Mouse (Mus musculus): ENCODE measurements at regions not wholly inside any gene's neighbourhood (a gene's known extent, or its start where the extent isn't known, plus 50 kb on each side); places are given as distances from the start of the nearest gene placed in this dataset.

- no peak for ATAC-seq
Measured at GRCm38 (mm10) chr14:76868131-76868530, 168.4 kb upstream of the Ccdc122 start.

GRCm38 (mm10) chr14:76864664-76865063 is 171.9 kb upstream of the Ccdc122 start:
- no peak for ATAC-seq

- no peak for ATAC-seq
Measured at GRCm38 (mm10) chr14:76863035-76863706, 173.4 kb upstream of the Ccdc122 start.

GRCm38 (mm10) chr14:76858396-76858795 is 178.2 kb upstream of the Ccdc122 start:
- ATAC-seq, result no peak

- ATAC-seq, result no peak
Measured at GRCm38 (mm10) chr14:76857196-76857773, 179.3 kb upstream of the Ccdc122 start.

- ATAC-seq, result no peak
Measured at GRCm38 (mm10) chr14:76856591-76856990, 180.0 kb upstream of the Ccdc122 start.

GRCm38 (mm10) chr14:76854965-76855364 is 181.6 kb upstream of the Ccdc122 start:
- no peak for ATAC-seq

GRCm38 (mm10) chr14:76851473-76852214 is 184.9 kb upstream of the Ccdc122 start:
- no peak for ATAC-seq

- ATAC-seq, result no peak
Measured at GRCm38 (mm10) chr14:76850641-76851040, 185.9 kb upstream of the Ccdc122 start.

- no peak for ATAC-seq
Measured at GRCm38 (mm10) chr14:76850051-76850450, 186.5 kb upstream of the Ccdc122 start.

GRCm38 (mm10) chr14:76849636-76850035 is 186.9 kb upstream of the Ccdc122 start:
- no peak for ATAC-seq

GRCm38 (mm10) chr14:76849071-76849470 is 187.5 kb upstream of the Ccdc122 start:
- no peak for ATAC-seq

- no peak for ATAC-seq
Measured at GRCm38 (mm10) chr14:76845706-76846105, 190.9 kb upstream of the Ccdc122 start.

- no peak for ATAC-seq
Measured at GRCm38 (mm10) chr14:76844717-76845116, 191.9 kb upstream of the Ccdc122 start.

- ATAC-seq, result no peak
Measured at GRCm38 (mm10) chr14:76837583-76838220, 198.9 kb upstream of the Ccdc122 start.

- no peak for ATAC-seq
Measured at GRCm38 (mm10) chr14:76836926-76837516, 199.6 kb upstream of the Ccdc122 start.

GRCm38 (mm10) chr14:76836271-76836670 is 200.3 kb upstream of the Ccdc122 start:
- ATAC-seq, result no peak

- ATAC-seq, result no peak
Measured at GRCm38 (mm10) chr14:76834084-76834483, 202.5 kb upstream of the Ccdc122 start.

GRCm38 (mm10) chr14:76829161-76829510 is 207.4 kb upstream of the Ccdc122 start:
- no peak for ATAC-seq

- ATAC-seq, result no peak
Measured at GRCm38 (mm10) chr14:76828453-76829160, 208.0 kb upstream of the Ccdc122 start.

GRCm38 (mm10) chr14:76824066-76824465 is 212.5 kb upstream of the Ccdc122 start:
- no peak for ATAC-seq

GRCm38 (mm10) chr14:76822766-76823325 is 213.7 kb upstream of the Ccdc122 start:
- no peak for ATAC-seq
